Mouse (Mus musculus): ENCODE data around the gene Ppp2r5c. TPM values are rescaled to one million over a fixed set of nuclear protein-coding genes. Genes with fewer than 3 reads are reported as not detected.

Gene Ppp2r5c
- polyA plus RNA-seq, 1 experiment from 2014 or later: 72.1 TPM

GRCm38 (mm10) chr12:110588622-110589021, 141.7 kb downstream of the Ppp2r5c start:
- ChIA-PET CTCF (no interaction called here), POLR2A (no interaction called here)
- no peak for TF ChIP-seq CTCF (IDR thresholded peaks at IDR 0.05)
- DNase-seq (ENCODE audit: low read depth, low spot score) (no peak), ATAC-seq (no peak)
- no peaks in the 10 kb centered on the region for H3K27me3 ChIP-seq
- in situ Hi-C loops (cut with MboI; ENCODE audit: low pct_unique_long_range_greater_than_20kb): no loop called here

GRCm38 (mm10) chr12:110590804-110591259, 143.9 kb downstream of the Ppp2r5c start:
- ChIA-PET CTCF (no interaction called here), POLR2A (interaction anchor here (0.7 to 1.0 kb wide), 3 partner anchors 18 to 111 kb away, joined by 3 to 8 read pairs (median 3); no protein-coding TSS in a partner anchor)
- in situ Hi-C loops (cut with MboI; ENCODE audit: low pct_unique_long_range_greater_than_20kb): no loop called here
- DNase-seq (ENCODE audit: low read depth, low spot score) (no peak), ATAC-seq (no peak)
- no peak for TF ChIP-seq CTCF (IDR thresholded peaks at IDR 0.05)
- no peaks in the 10 kb centered on the region for H3K27me3 ChIP-seq

- POLR2A ChIA-PET: interaction anchor here (0.7 to 1.0 kb wide), 3 partner anchors 18 to 110 kb away, joined by 3 to 8 read pairs (median 3); no protein-coding TSS in a partner anchor
- TF ChIP-seq CTCF (IDR thresholded peaks at IDR 0.05): no peak
- DNase-seq (ENCODE audit: low read depth, low spot score): peak; percentile 93
These were observed 144.5 kb downstream of the Ppp2r5c start for GRCm38 (mm10) chr12:110591260-110591883.

GRCm38 (mm10) chr12:110598527-110598926, 151.6 kb downstream of the Ppp2r5c start:
- no peak for ATAC-seq
- CTCF ChIA-PET: interaction anchor here (0.7 to 1.5 kb wide), 7 partner anchors 24 to 192 kb away, joined by 3 to 9 read pairs (median 3); partner anchors contain the start of gene Hsp90aa1
- no peak for DNase-seq (ENCODE audit: low read depth, low spot score)
- no peak for TF ChIP-seq CTCF (IDR thresholded peaks at IDR 0.05)
- POLR2A ChIA-PET: no interaction called here
- H3K27me3 ChIP-seq: no peaks in the 10 kb centered on the region
- in situ Hi-C loops (cut with MboI; ENCODE audit: low pct_unique_long_range_greater_than_20kb): loop anchor here (5.0 kb wide), 1 partner anchor 244 kb away; the partner anchor contains the start of gene Mok

More at GRCm38 (mm10) chr12:110591260-110591883, 144.5 kb downstream of the Ppp2r5c start:
- H3K27me3 ChIP-seq: no peaks in the 10 kb centered on the region
- in situ Hi-C loops (cut with MboI; ENCODE audit: low pct_unique_long_range_greater_than_20kb): no loop called here
- CTCF ChIA-PET: no interaction called here
- peak; percentile 82 for ATAC-seq

GRCm38 (mm10) chr12:110599791-110600190, 152.9 kb downstream of the Ppp2r5c start:
- ATAC-seq: no peak
- H3K27me3 ChIP-seq: no peaks in the 10 kb centered on the region
- in situ Hi-C loops (cut with MboI; ENCODE audit: low pct_unique_long_range_greater_than_20kb): loop anchor here (5.0 kb wide), 1 partner anchor 243 kb away; the partner anchor contains the start of gene Mok
- no peak for DNase-seq (ENCODE audit: low read depth, low spot score)
- CTCF ChIA-PET: no interaction called here
- no peak for TF ChIP-seq CTCF (IDR thresholded peaks at IDR 0.05)
- POLR2A ChIA-PET: no interaction called here

GRCm38 (mm10) chr12:110600225-110600991, 153.5 kb downstream of the Ppp2r5c start:
- DNase-seq (ENCODE audit: low read depth, low spot score): no peak
- no peak for ATAC-seq

GRCm38 (mm10) chr12:110601241-110602218, 154.6 kb downstream of the Ppp2r5c start, which contains the start of gene Dync1h1:
TSS of gene Dync1h1 (plus strand) at chr12:110601452.
- CTCF ChIA-PET: no interaction called here
- in situ Hi-C loops (cut with MboI; ENCODE audit: low pct_unique_long_range_greater_than_20kb): no loop called here
- H3K27me3 ChIP-seq: no peaks in the 10 kb centered on the region
- POLR2A ChIA-PET: interaction anchor here (1.0 kb wide), 1 partner anchor 96 kb away, joined by 3 read pairs; no protein-coding TSS in a partner anchor
- DNase-seq (ENCODE audit: low read depth, low spot score): no peak
- ATAC-seq: peak; percentile 87
- no peak for TF ChIP-seq CTCF (IDR thresholded peaks at IDR 0.05)

More at GRCm38 (mm10) chr12:110600225-110600991, 153.5 kb downstream of the Ppp2r5c start:
- TF ChIP-seq CTCF (IDR thresholded peaks at IDR 0.05): no peak
- POLR2A ChIA-PET: interaction anchor here (1.0 kb wide), 1 partner anchor 97 kb away, joined by 3 read pairs; no protein-coding TSS in a partner anchor
- in situ Hi-C loops (cut with MboI; ENCODE audit: low pct_unique_long_range_greater_than_20kb): no loop called here
- H3K27me3 ChIP-seq: no peaks in the 10 kb centered on the region
- CTCF ChIA-PET: no interaction called here

GRCm38 (mm10) chr12:110606161-110606560, 159.2 kb downstream of the Ppp2r5c start:
- no peak for DNase-seq (ENCODE audit: low read depth, low spot score)
- no peak for TF ChIP-seq CTCF (IDR thresholded peaks at IDR 0.05)
- ChIA-PET POLR2A (no interaction called here), CTCF (no interaction called here)
- in situ Hi-C loops (cut with MboI; ENCODE audit: low pct_unique_long_range_greater_than_20kb): no loop called here
- ATAC-seq: no peak
- H3K27me3 ChIP-seq: no peaks in the 10 kb centered on the region

- ATAC-seq (no peak), DNase-seq (ENCODE audit: low read depth, low spot score) (no peak)
- no peak for TF ChIP-seq CTCF (IDR thresholded peaks at IDR 0.05)
- CTCF ChIA-PET: no interaction called here
- POLR2A ChIA-PET: interaction anchor here (0.6 kb wide), 1 partner anchor 82 kb away, joined by 3 read pairs; no protein-coding TSS in a partner anchor
- in situ Hi-C loops (cut with MboI; ENCODE audit: low pct_unique_long_range_greater_than_20kb): no loop called here
- H3K27me3 ChIP-seq: no peaks in the 10 kb centered on the region
These were observed 159.8 kb downstream of the Ppp2r5c start for GRCm38 (mm10) chr12:110606676-110607075.
